Mouse (Mus musculus): Measurements from ENCODE around the gene Fars2.

The Fars2 gene

DNA sequence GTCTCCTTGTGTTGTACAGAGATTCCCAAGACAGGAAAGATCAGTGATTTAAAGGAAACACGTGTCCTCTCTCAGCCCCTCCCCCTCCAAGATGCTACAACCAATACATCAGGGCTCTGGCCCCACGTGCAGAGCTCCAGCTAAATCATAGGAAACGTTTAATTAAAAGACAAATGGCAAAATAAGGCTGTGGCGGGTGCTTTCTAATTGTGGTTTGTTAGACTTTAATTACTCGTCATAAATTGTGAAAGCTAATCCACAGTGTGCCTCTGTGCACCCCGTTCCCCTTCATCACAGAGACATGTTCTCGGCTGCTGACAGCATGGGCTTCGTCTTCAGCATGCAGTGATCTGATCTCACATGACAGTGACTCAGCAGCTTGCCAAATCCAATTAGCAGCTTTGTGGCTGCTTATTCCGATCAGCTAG is 400.9 kb downstream of the Fars2 start:
- peak; percentile 35 for DNase-seq (ENCODE audit: low spot score)

- no peak for DNase-seq (ENCODE audit: low spot score)
Measured at GRCm38 (mm10) chr13:36527761-36528160, 410.5 kb downstream of the Fars2 start.

DNA sequence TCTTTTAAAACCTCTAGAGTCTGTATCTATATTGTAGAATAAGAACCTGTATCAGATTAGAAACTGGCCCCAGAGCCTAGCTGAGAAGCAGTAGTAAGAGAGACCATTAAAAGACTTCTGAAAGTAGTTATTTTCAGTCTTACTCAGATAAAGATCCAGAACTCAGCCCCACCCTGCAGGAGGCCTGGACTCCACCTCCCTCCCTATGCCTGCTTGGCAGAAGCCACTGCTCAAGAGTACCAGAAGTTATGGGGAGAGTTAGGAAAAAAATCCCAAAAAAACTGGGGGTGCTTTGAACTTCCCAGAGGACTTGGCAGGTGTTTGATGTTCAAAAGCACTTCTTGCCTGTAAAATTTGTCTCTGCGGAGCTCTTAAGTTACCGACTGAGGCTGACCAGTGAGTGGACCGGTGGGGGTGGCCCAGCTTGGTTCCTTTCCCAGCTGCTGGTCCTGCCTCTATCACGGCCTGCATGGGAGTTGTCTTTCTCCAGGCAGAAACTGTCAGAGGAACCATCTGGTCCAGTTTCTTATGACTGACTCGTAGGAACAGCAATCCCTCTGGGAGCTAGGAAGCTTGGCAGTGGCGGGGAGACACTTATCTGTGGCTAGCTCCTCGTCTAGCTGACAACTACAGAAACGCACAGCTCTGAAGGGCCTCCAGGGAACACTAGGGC is 411.1 kb downstream of the Fars2 start:
- DNase-seq (ENCODE audit: low spot score), result no peak

DNA sequence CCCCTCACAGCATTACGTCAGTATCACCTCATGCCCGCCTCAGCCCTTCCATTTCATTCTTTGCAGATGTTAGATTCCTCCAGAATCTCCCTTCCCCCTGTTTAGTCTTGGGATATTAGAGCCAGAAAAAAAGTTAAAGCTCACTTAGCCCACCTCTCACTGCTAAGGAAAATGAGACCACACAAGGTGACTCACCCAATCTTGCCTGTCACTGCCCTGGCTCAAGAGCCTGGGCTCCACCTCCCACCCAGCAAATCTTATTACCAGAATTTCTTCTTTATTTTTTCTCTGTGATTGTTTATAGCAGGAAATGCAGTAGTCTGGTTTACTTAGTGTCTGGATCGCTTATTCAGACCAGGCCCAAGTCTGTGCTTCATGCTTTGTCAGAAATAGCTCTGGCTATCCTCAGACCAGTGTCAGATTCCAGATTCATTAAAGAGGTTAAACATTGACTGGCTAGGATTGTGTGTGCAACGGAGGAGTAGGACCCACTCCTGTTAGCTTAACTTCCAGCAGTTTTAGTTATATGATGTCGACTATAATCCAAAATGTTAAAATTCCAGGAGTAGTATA is 412.3 kb downstream of the Fars2 start:
- no peak for DNase-seq (ENCODE audit: low spot score)

GRCm38 (mm10) chr13:36530852-36531251 is 413.6 kb downstream of the Fars2 start:
- DNase-seq (ENCODE audit: low spot score), result no peak

DNA sequence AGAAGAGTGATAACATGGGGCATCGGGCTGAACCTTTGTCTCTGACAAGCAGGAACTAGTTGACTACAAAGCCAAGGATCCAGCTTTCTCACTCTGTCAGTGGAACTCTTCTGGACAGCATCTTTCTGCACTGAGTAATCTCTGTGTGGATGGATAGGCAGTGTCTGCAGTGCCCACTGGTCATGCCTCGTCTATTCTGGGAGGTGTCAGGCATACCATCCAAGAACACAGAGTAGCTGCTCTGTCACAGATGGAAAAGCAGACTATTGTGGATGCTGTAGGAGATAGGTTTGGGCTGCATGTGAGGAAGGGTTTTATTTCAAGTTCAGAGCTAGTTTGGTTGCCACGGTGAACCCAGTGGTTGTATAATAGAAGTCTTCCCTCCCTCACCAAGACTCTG is 414.7 kb downstream of the Fars2 start:
- DNase-seq (ENCODE audit: low spot score), result no peak

- no peak for DNase-seq (ENCODE audit: low spot score)
Measured at GRCm38 (mm10) chr13:36533071-36533470, 415.9 kb downstream of the Fars2 start.

DNA sequence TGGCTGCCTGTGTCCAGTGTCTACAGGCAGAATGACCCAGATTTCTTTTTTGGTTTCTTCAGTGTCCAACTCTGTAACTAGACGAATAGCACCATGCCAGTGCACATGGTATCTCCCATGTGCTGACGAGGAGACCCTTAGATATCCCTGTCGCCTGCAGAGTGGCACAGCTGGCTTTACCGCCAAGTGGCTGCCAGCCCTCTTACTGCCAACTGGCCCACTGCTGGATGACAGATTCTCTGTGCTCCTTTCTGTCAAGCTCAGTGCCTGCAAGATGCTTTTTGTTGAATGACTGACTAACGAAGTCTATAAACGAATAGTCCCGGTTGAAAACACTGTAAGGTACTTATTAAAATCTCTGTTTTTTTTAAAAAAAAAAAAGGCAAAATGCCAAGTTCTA is 416.3 kb downstream of the Fars2 start:
- no peak for DNase-seq (ENCODE audit: low spot score)

- DNase-seq (ENCODE audit: low spot score), result no peak
Measured at GRCm38 (mm10) chr13:36533966-36534540, 416.8 kb downstream of the Fars2 start.

DNA sequence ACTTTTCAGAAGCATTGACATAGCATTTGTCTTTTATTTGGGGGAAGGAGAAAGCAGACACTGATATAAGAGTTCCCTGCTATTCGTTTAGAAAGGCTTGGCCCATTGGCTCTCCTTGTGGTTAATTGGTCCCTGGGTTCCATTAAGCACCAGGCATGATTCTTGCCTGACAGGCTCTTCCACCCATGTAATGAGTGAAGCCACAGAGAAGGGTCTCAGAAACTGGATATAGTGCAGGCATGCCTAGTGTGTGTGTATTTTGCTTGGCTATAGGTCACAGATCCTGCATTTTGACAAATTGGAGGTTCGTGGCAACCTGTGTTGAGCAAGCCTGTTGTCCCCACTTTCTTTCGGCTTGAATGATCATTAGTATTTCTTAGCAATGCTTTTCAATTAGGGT is 420.4 kb downstream of the Fars2 start:
- DNase-seq (ENCODE audit: low spot score), result no peak

- DNase-seq (ENCODE audit: low spot score), result no peak
Measured at GRCm38 (mm10) chr13:36538385-36538784, 421.2 kb downstream of the Fars2 start.

GRCm38 (mm10) chr13:36540231-36540630 is 423.0 kb downstream of the Fars2 start:
- peak; percentile 22 for DNase-seq (ENCODE audit: low spot score)

- no peak for DNase-seq (ENCODE audit: low spot score)
Measured at GRCm38 (mm10) chr13:36541287-36541780, 424.1 kb downstream of the Fars2 start.

- DNase-seq (ENCODE audit: low spot score), result no peak
Measured at GRCm38 (mm10) chr13:36550694-36551093, 433.5 kb downstream of the Fars2 start.

GRCm38 (mm10) chr13:36552522-36553246 is 435.5 kb downstream of the Fars2 start:
- no peak for DNase-seq (ENCODE audit: low spot score)

DNA sequence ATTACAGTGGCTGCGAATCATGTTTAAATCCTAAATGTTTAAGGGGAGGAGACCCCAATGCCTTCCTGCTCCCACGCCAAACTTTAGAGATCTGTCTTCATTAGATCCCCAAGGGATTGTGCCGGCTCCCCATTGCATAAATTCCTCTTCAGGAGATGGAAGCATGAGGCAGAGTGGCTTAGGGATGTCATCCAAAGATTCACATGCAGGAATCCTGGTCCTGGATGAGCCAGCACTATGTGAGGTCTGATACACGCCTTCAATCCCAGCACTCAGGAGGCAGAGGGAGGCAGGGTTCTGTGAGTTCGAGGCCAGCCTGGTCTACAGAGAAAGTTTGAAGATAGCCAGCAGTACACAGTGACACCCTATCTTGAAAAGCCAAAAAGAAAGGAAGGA is 436.0 kb downstream of the Fars2 start:
- no peak for DNase-seq (ENCODE audit: low spot score)

DNA sequence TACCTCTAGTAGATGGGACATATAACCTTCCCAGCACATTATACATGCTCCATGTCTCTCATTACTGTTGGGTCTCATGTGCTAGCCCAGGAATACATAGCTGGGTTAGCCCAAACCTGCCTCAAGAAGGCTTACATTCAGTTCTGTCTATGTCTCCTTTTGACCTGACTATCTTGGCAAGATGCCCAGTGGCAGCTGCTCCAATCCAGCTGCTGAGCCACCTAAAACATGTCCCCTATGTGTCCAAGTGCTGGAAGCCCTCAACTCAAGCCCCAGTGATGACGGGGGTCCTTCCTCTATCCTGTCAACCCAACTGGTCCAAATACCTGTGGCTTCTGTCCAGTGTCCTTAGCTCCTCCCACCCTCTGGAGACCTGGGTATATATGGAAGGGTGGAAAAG is 437.5 kb downstream of the Fars2 start:
- no peak for DNase-seq (ENCODE audit: low spot score)

- DNase-seq (ENCODE audit: low spot score), result no peak
Measured at GRCm38 (mm10) chr13:36562447-36563441, 445.5 kb downstream of the Fars2 start.

- no peak for DNase-seq (ENCODE audit: low spot score)
Measured at GRCm38 (mm10) chr13:36564764-36565315, 447.6 kb downstream of the Fars2 start.

DNA sequence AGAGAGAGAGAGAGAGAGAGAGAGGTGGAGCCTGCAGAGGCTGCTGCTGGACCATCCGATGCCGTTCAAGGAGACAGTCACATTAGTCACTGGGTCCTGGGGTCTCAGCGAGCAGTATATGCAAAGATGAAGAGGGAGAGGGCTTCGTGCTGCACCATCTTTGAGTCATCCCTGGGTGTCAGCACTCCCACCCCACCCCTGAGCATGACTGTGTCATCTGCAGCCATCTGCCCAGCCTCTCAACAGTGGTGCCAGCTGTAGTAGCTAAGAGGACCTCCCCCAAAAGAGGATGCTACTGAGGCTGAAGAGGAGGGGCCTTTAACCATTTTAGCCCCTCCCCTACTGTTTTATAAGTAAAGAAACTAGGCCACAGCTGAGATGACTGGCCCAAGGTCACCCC is 459.6 kb downstream of the Fars2 start:
- DNase-seq (ENCODE audit: low spot score), result no peak

- DNase-seq (ENCODE audit: low spot score), result no peak
Measured at GRCm38 (mm10) chr13:36577916-36578568, 460.8 kb downstream of the Fars2 start.

Data from embryo, embryonic 10 days (tissue).